Mouse (Mus musculus) olfactory bulb, adult 2 months (tissue): ENCODE data around the gene Serpine1. TPM values are rescaled to one million over a fixed set of nuclear protein-coding genes. Genes with fewer than 3 reads are reported as not detected.

Experiments used
- H3K27ac ChIP-seq: fragments of 200-500 bp; 2 replicates; pipeline ENCODE4 v1.5.1; 2012; ENCODE audit warnings: low read depth, low read length; ENCODE audit not compliant: insufficient read depth
- H3K4me1 ChIP-seq: fragments of 200-500 bp; 2 replicates; pipeline ENCODE4 v1.6.1; 2012; ENCODE audit warnings: low read length; ENCODE audit not compliant: control insufficient read depth, insufficient read depth
- H3K4me3 ChIP-seq: fragments of 200-500 bp; 2 replicates; pipeline ENCODE4 v1.5.1; 2012; ENCODE audit warnings: mild to moderate bottlenecking, low read depth, low read length, moderate library complexity; ENCODE audit not compliant: insufficient read depth
- CTCF ChIP-seq: fragments of 200-500 bp; IDR thresholded peaks from 2 replicates; pipeline ENCODE4 v1.5.1; 2012; ENCODE audit warnings: low read depth, mild to moderate bottlenecking, low read length, moderate library complexity; ENCODE audit not compliant: insufficient read depth
- POLR2A ChIP-seq: fragments of 200-500 bp; IDR thresholded peaks from 2 replicates; pipeline ENCODE4 v1.6.1; 2012; ENCODE audit warnings: mild to moderate bottlenecking, low read depth, low read length, moderate library complexity; ENCODE audit not compliant: insufficient read depth
- WGBS: fragments of 180-500 bp; shearing (Covaris S2); methylation state at CpG from one replicate; pipeline ENCODE4 v1.1.7; 2018; 5-methylcytosine and 5-hydroxymethylcytosine counted together
- polyA plus RNA-seq: library from polyadenylated mRNA; stranded (reverse); fragments of >200 nt; gene quantifications from 2 replicates; pipeline ENCODE4 v1.2.4, GENCODE M21; 2012; ENCODE audit warnings: low replicate concordance; ENCODE audit not compliant: missing spikeins, insufficient read depth, insufficient read length

The Serpine1 gene
- polyA plus RNA-seq, 1 experiment = not detected

- Histone ChIP-seq H3K4me3 (no peak overlapping the region), H3K27ac (no peak overlapping the region), H3K4me1 (peaks cover 9% of the 10 kb centered on the region)
- no peak for TF ChIP-seq CTCF
- TF ChIP-seq POLR2A = no peak
- 42% methylated on average over 3 of the region's 3 CpGs for WGBS
Observed at GRCm38 (mm10) chr5:137024318-137024717, 47.8 kb downstream of the Serpine1 start.

GRCm38 (mm10) chr5:137015913-137016312 is 56.2 kb downstream of the Serpine1 start:
- no peak overlapping the region for H3K27ac ChIP-seq
- TF ChIP-seq POLR2A (no peak), CTCF (no peak)
- no peaks in the 10 kb centered on the region for H3K4me1 ChIP-seq
- H3K4me3 ChIP-seq = no peak overlapping the region
- 65% methylated on average over 3 of the region's 3 CpGs for WGBS

GRCm38 (mm10) chr5:137012401-137012950 is 59.6 kb downstream of the Serpine1 start:
- 74% methylated on average over 15 of the region's 15 CpGs for WGBS
- Histone ChIP-seq H3K4me1 (no peaks in the 10 kb centered on the region), H3K4me3 (no peak overlapping the region), H3K27ac (no peak overlapping the region)
- TF ChIP-seq POLR2A = no peak
- no peak for TF ChIP-seq CTCF

Other genes with a start within 250 kb of the Serpine1 start
- not detected in 2 replicates for gene Col26a1, start 189.1 kb downstream of the Serpine1 start, polyA plus RNA-seq
- gene Ift22, start 164.1 kb downstream of the Serpine1 start, polyA plus RNA-seq = not detected in 2 replicates
- gene Fis1, start 119.0 kb downstream of the Serpine1 start, polyA plus RNA-seq = not detected in 2 replicates
- not detected in 2 replicates for gene Cldn15, start 105.7 kb downstream of the Serpine1 start, polyA plus RNA-seq
- not detected in 2 replicates for gene Plod3, start 85.2 kb downstream of the Serpine1 start, polyA plus RNA-seq
- not detected in 2 replicates for gene Znhit1, start 84.2 kb downstream of the Serpine1 start, polyA plus RNA-seq
- not detected in 2 replicates for gene Vgf, start 45.9 kb downstream of the Serpine1 start, polyA plus RNA-seq
- not detected in 2 replicates for gene Ap1s1, start 26.1 kb downstream of the Serpine1 start, polyA plus RNA-seq
- gene Trim56, start 43.9 kb upstream of the Serpine1 start, polyA plus RNA-seq = 43.5 TPM in 1 of 2 replicates, not detected in the other
- gene Muc3, start 77.1 kb upstream of the Serpine1 start, polyA plus RNA-seq = not detected in 2 replicates
- gene Muc3a, start 140.1 kb upstream of the Serpine1 start, polyA plus RNA-seq = not detected in 2 replicates
- not detected in 2 replicates for gene Ache, start 215.3 kb upstream of the Serpine1 start, polyA plus RNA-seq
- gene Ufsp1, start 222.4 kb upstream of the Serpine1 start, polyA plus RNA-seq = not detected in 2 replicates
- gene Srrt, start 235.4 kb upstream of the Serpine1 start, polyA plus RNA-seq = 488 TPM in 1 of 2 replicates, not detected in the other
- not detected in 2 replicates for gene Trip6, start 242.1 kb upstream of the Serpine1 start, polyA plus RNA-seq